Mouse (Mus musculus) MEL (cell line): Measurements from ENCODE around the gene Mdfi. TPM values are rescaled to one million over a fixed set of nuclear protein-coding genes. Genes with fewer than 3 reads are reported as not detected.

Source experiments
- DNase-seq: peaks from one replicate; pipeline ENCODE4 v3.0.0; 2011; ENCODE audit warnings: low read depth, low spot score
- H3K27ac ChIP-seq: 2 replicates; pipeline ENCODE4 v1.5.1; 2012; ENCODE audit warnings: low read depth, mild to moderate bottlenecking, control low read depth, low read length, moderate library complexity; ENCODE audit not compliant: control insufficient read depth
- H3K27me3 ChIP-seq, 2 experiments: fragments of 150-350 bp in 1 of 2; sonication (generic) in 1 of 2; 2 replicates each; pipeline ENCODE4 v1.6.1; 2012; ENCODE audit warnings: low read length in 2 of 2, mild to moderate bottlenecking in 2 of 2, improper control_type of control experiment in 1 of 2, moderate library complexity in 1 of 2; ENCODE audit not compliant: insufficient read depth in 2 of 2, control insufficient read depth in 1 of 2
- H3K36me3 ChIP-seq, 2 experiments: 2 replicates each; pipeline ENCODE4 v1.6.1; 2012 to 2014; ENCODE audit warnings: low read length in 2 of 2, improper control_type of control experiment in 1 of 2, inconsistent platforms in 1 of 2, mild to moderate bottlenecking in 1 of 2; ENCODE audit not compliant: insufficient read depth in 2 of 2, control insufficient read depth in 1 of 2
- H3K4me1 ChIP-seq, 2 experiments: fragments of 150-350 bp in 1 of 2; sonication (generic) in 1 of 2; 2 replicates each; pipeline ENCODE4 v1.6.1; 2012; ENCODE audit warnings: low read length in 2 of 2, improper control_type of control experiment in 1 of 2, mild to moderate bottlenecking in 1 of 2; ENCODE audit not compliant: insufficient read depth in 2 of 2, control insufficient read depth in 1 of 2
- H3K4me3 ChIP-seq, 2 experiments: fragments of 150-350 bp in 1 of 2; sonication (generic) in 1 of 2; 2 replicates each; pipeline ENCODE4 v1.5.1; 2012; ENCODE audit warnings: low read depth in 2 of 2, low read length in 2 of 2, mild to moderate bottlenecking in 2 of 2, moderate library complexity in 2 of 2, control low read depth in 1 of 2, improper control_type of control experiment in 1 of 2; ENCODE audit not compliant: control insufficient read depth in 1 of 2, insufficient read depth in 1 of 2
- H3K79me2 ChIP-seq: 2 replicates; pipeline ENCODE4 v1.6.1; 2012; ENCODE audit warnings: mild to moderate bottlenecking, low read length, moderate library complexity; ENCODE audit not compliant: control insufficient read depth, poor library complexity, insufficient read depth
- H3K9ac ChIP-seq: 2 replicates; pipeline ENCODE4 v1.6.1; 2012; ENCODE audit warnings: low read depth, mild to moderate bottlenecking, control low read depth, low read length, moderate library complexity; ENCODE audit not compliant: control insufficient read depth, poor library complexity, severe bottlenecking
- H3K9me3 ChIP-seq: fragments of 150-350 bp; sonication (generic); replicated peaks from 2 replicates; pipeline ENCODE4 v1.6.1; 2012; ENCODE audit warnings: mild to moderate bottlenecking, low read length, improper control_type of control experiment, moderate library complexity; ENCODE audit not compliant: insufficient read depth
- E2F4 ChIP-seq: IDR thresholded peaks from 2 replicates; pipeline ENCODE4 v1.6.1; 2011; ENCODE audit warnings: low read depth, low read length, improper control_type of control experiment, borderline replicate concordance
- ELF1 ChIP-seq: IDR thresholded peaks from 2 replicates; pipeline ENCODE4 v1.6.1; 2014; ENCODE audit warnings: low read depth, mild to moderate bottlenecking, inconsistent platforms, low read length, improper control_type of control experiment, moderate library complexity
- EP300 ChIP-seq, 2 experiments: IDR thresholded peaks; 2 replicates each; pipeline ENCODE4 v1.6.1; 2011; ENCODE audit warnings: improper control_type of control experiment in 2 of 2, low read length in 2 of 2, low read depth in 1 of 2, mild to moderate bottlenecking in 1 of 2
- ETS1 ChIP-seq: IDR thresholded peaks from 2 replicates; pipeline ENCODE4 v1.6.1; 2012; ENCODE audit warnings: low read depth, mild to moderate bottlenecking, inconsistent platforms, low read length, improper control_type of control experiment, moderate library complexity
- GABPA ChIP-seq: IDR thresholded peaks from 2 replicates; pipeline ENCODE4 v1.6.1; 2012; ENCODE audit warnings: low read depth, mild to moderate bottlenecking, inconsistent platforms, low read length, improper control_type of control experiment, moderate library complexity
- HCFC1 ChIP-seq: IDR thresholded peaks from 2 replicates; pipeline ENCODE4 v1.6.1; 2012; ENCODE audit warnings: low read depth, mild to moderate bottlenecking, inconsistent platforms, low read length, improper control_type of control experiment, moderate library complexity
- KAT2A ChIP-seq: conservative IDR thresholded peaks from 2 replicates; pipeline ENCODE4 v1.6.1; 2012; ENCODE audit warnings: low read depth, low read length, improper control_type of control experiment, inconsistent platforms
- MAFK ChIP-seq: IDR thresholded peaks from 2 replicates; pipeline ENCODE4 v1.6.1; 2011; ENCODE audit warnings: low read depth, mild to moderate bottlenecking, low read length, improper control_type of control experiment, borderline replicate concordance
- MAZ ChIP-seq: IDR thresholded peaks from 2 replicates; pipeline ENCODE4 v1.6.1; 2012; ENCODE audit warnings: low read depth, mild to moderate bottlenecking, inconsistent platforms, low read length, improper control_type of control experiment
- MYB ChIP-seq: IDR thresholded peaks from 2 replicates; pipeline ENCODE4 v1.6.1; 2011; ENCODE audit warnings: mild to moderate bottlenecking, low read depth, low read length, improper control_type of control experiment
- MYC ChIP-seq: IDR thresholded peaks from 2 replicates; pipeline ENCODE4 v1.6.1; 2011; ENCODE audit warnings: low read depth, mild to moderate bottlenecking, low read length, improper control_type of control experiment, moderate library complexity
- NRF1 ChIP-seq: IDR thresholded peaks from 2 replicates; pipeline ENCODE4 v1.6.1; 2014; ENCODE audit warnings: low read depth, mild to moderate bottlenecking, inconsistent platforms, low read length, improper control_type of control experiment, moderate library complexity; ENCODE audit not compliant: poor library complexity, insufficient read depth, severe bottlenecking
- POLR2AphosphoS2 ChIP-seq: IDR thresholded peaks from 2 replicates; pipeline ENCODE4 v1.6.1; 2011; ENCODE audit warnings: low read length, improper control_type of control experiment
- POLR2AphosphoS5 ChIP-seq: IDR thresholded peaks from 2 replicates; pipeline ENCODE4 v1.6.1; 2012; ENCODE audit warnings: low read depth, borderline replicate concordance, mild to moderate bottlenecking, inconsistent platforms, low read length, moderate library complexity, mixed read lengths
- RAD21 ChIP-seq: IDR thresholded peaks from 2 replicates; pipeline ENCODE4 v1.6.1; 2011; ENCODE audit warnings: mild to moderate bottlenecking, low read depth, low read length, improper control_type of control experiment
- SIN3A ChIP-seq: IDR thresholded peaks from 2 replicates; pipeline ENCODE4 v1.6.1; 2012; ENCODE audit warnings: low read length, improper control_type of control experiment, inconsistent platforms
- SMC3 ChIP-seq: IDR thresholded peaks from 2 replicates; pipeline ENCODE4 v1.6.1; 2011; ENCODE audit warnings: low read depth, low read length, improper control_type of control experiment
- TAL1 ChIP-seq: IDR thresholded peaks from 2 replicates; pipeline ENCODE4 v1.6.1; 2012; ENCODE audit warnings: mild to moderate bottlenecking, inconsistent platforms, low read length, moderate library complexity, mixed read lengths
- TBP ChIP-seq: IDR thresholded peaks from 2 replicates; pipeline ENCODE4 v1.8.0; 2011; ENCODE audit warnings: low read depth, low read length, improper control_type of control experiment
- UBTF ChIP-seq: IDR thresholded peaks from 2 replicates; pipeline ENCODE4 v1.6.1; 2012; ENCODE audit warnings: low read depth, mild to moderate bottlenecking, inconsistent platforms, low read length, improper control_type of control experiment, moderate library complexity, borderline replicate concordance; ENCODE audit not compliant: insufficient read depth
- ZKSCAN1 ChIP-seq: IDR thresholded peaks from 2 replicates; pipeline ENCODE4 v1.6.1; 2012; ENCODE audit warnings: low read depth, mild to moderate bottlenecking, inconsistent platforms, low read length, improper control_type of control experiment, moderate library complexity
- ZMIZ1 ChIP-seq: IDR thresholded peaks from 2 replicates; pipeline ENCODE4 v1.6.1; 2012; ENCODE audit warnings: low read depth, mild to moderate bottlenecking, inconsistent platforms, low read length, improper control_type of control experiment, moderate library complexity
- ZNF384 ChIP-seq: IDR thresholded peaks from 2 replicates; pipeline ENCODE4 v1.6.1; 2012; ENCODE audit warnings: low read depth, mild to moderate bottlenecking, inconsistent platforms, low read length, improper control_type of control experiment
- polyA plus RNA-seq, 2 experiments: library from polyadenylated mRNA; stranded (reverse) in 1 of 2; unstranded in 1 of 2; fragments of >175 nt in 1 of 2; fragments of >200 nt in 1 of 2; gene quantifications; 2 replicates each; pipeline versions ENCODE4 v1.2.1 to v1.2.4; 2012; ENCODE audit warnings: low replicate concordance in 2 of 2, low read depth in 1 of 2; ENCODE audit not compliant: insufficient read length in 2 of 2, insufficient read depth in 1 of 2, missing spikeins in 1 of 2
- total RNA-seq: library from RNA; depleted of rRNA; stranded (reverse); fragments of 300-350 nt; gene quantifications from 2 replicates; pipeline ENCODE4 v1.2.3, GENCODE M21; 2012

The Mdfi gene
- total and polyA plus RNA-seq, 3 experiments = not detected

DNA sequence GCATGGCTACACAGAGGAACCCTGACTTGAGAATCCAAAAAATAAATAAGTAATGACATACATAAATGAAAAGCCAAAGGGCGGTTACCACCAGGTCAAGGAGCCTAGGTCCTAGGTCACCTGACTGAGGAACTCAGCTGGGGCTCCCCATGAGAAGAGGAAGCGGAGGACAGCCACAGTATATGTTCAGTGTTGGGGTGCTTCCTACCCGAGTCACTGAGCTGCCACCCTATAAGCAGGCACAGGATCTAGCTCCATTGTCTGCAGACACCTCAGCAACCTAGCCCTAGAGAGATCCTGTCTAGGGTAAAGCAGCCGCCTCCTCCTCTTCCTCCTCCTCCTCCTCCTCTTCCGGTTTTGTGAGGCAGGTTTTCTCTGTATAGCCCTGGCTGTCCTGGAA lies 48.6 kb upstream of the Mdfi start (continued):
- TF ChIP-seq EP300 (IDR thresholded peaks at IDR 0.05; ENCODE audit: low read depth in 1 of 2, low read length in 2 of 2) (peak in 1 of 2 experiments; percentile 38; a peak in 2 of 4 replicates), GABPA (no peak), MYC (no peak), ZKSCAN1 (no peak), SMC3 (no peak), HCFC1 (no peak), NRF1 (no peak), E2F4 (no peak), MAFK (no peak), TAL1 (no peak)

DNA sequence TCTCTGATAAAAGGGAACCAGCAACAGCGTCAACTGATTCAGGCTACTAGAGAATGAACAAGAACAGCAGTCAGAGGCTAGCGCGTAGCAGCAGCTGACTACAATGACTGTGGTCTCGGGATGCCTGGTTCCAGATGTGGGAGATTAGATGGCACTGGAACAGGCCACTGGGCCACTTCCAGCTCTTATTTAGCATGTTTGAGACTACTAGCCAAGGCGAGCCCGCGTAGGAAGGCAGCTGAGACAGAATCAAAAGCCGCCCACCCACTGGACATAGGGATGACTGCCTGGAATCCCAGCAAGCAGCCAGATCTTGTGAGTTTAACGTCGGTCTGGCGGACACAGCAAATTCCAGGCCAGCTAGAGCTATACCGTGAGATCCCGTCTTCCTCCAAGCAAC lies 46.8 kb upstream of the Mdfi start:
- Histone ChIP-seq H3K9ac (no peak overlapping the region), H3K9me3 (no peaks in the 10 kb centered on the region), H3K27me3 (no peaks in the 10 kb centered on the region), H3K36me3 (peaks cover 0 to 7% of the 10 kb centered on the region in 2 experiments; a peak in 3 of 4 replicates), H3K79me2 (no peaks in the 10 kb centered on the region), H3K27ac (no peak overlapping the region), H3K4me3 (no peak overlapping the region), H3K4me1 (peaks cover 8 to 9% of the 10 kb centered on the region in 2 experiments; a peak in 3 of 4 replicates)
- TF ChIP-seq POLR2AphosphoS5 (no peak), HCFC1 (no peak), RAD21 (no peak), MAZ (no peak), EP300 (IDR thresholded peaks at IDR 0.05; ENCODE audit: low read depth in 1 of 2, low read length in 2 of 2) (no peak), POLR2AphosphoS2 (no peak), ELF1 (no peak), ETS1 (no peak), TBP (no peak), KAT2A (no peak), NRF1 (no peak), TAL1 (no peak), ZNF384 (no peak), MYB (no peak), SIN3A (no peak), E2F4 (no peak), ZMIZ1 (no peak), UBTF (no peak)
- DNase-seq = no peak
